Mouse (Mus musculus) layer of hippocampus, adult 9-11 months (tissue): ENCODE data around the gene Cnih3.

Source experiments
- DNase-seq: peaks from one replicate; pipeline ENCODE4 v3.0.0; 2022

The Cnih3 gene

GRCm38 (mm10) chr1:181459431-181460105 lies 107.1 kb downstream of the Cnih3 start:
- peak; percentile 50 for DNase-seq

GRCm38 (mm10) chr1:181460283-181460682 lies 107.9 kb downstream of the Cnih3 start:
- DNase-seq, result no peak

- DNase-seq, result no peak
These were observed 109.1 kb downstream of the Cnih3 start for GRCm38 (mm10) chr1:181461484-181461883.

GRCm38 (mm10) chr1:181462051-181462905 lies 109.8 kb downstream of the Cnih3 start:
- DNase-seq, result no peak

- peak; percentile 40 for DNase-seq
These were observed 110.4 kb downstream of the Cnih3 start for GRCm38 (mm10) chr1:181462906-181463179.

- DNase-seq, result no peak
These were observed 112.6 kb downstream of the Cnih3 start for GRCm38 (mm10) chr1:181465027-181465426.

GRCm38 (mm10) chr1:181466040-181466439 lies 113.6 kb downstream of the Cnih3 start:
- no peak for DNase-seq

GRCm38 (mm10) chr1:181466601-181467320 lies 114.3 kb downstream of the Cnih3 start:
- DNase-seq, result peak; percentile 78

GRCm38 (mm10) chr1:181467321-181467670 lies 114.9 kb downstream of the Cnih3 start:
- DNase-seq, result no peak

- DNase-seq, result no peak
These were observed 117.0 kb downstream of the Cnih3 start for GRCm38 (mm10) chr1:181469415-181469814.

- no peak for DNase-seq
These were observed 123.7 kb downstream of the Cnih3 start for GRCm38 (mm10) chr1:181476141-181476540.

GRCm38 (mm10) chr1:181476557-181476956 lies 124.1 kb downstream of the Cnih3 start:
- DNase-seq, result no peak

GRCm38 (mm10) chr1:181484696-181485095 lies 132.3 kb downstream of the Cnih3 start:
- DNase-seq, result peak; percentile 34

- DNase-seq, result no peak
These were observed 151.0 kb downstream of the Cnih3 start for GRCm38 (mm10) chr1:181503471-181503870.

GRCm38 (mm10) chr1:181505367-181505766 lies 152.9 kb downstream of the Cnih3 start:
- no peak for DNase-seq
